Mouse (Mus musculus): ENCODE results near the gene Itpkb. TPM values are rescaled to one million over a fixed set of nuclear protein-coding genes. Genes with fewer than 3 reads are reported as not detected.

Gene Itpkb
- polyA plus RNA-seq, 1 experiment from 2014 or later, result 7.7 TPM

GRCm38 (mm10) chr1:180347059-180347458 is 16.8 kb downstream of the Itpkb start:
- Histone ChIP-seq H3K9ac (ENCODE audit: low read depth, low read length) (no peak overlapping the region), H3K27ac (ENCODE audit: low read depth, low read length) (no peak overlapping the region), H3K4me3 (ENCODE audit: low read length) (no peak overlapping the region), H3K9me3 (ENCODE audit: control insufficient read depth, low read length) (no peaks in the 10 kb centered on the region), H3K4me2 (replicated peaks; ENCODE audit: low read depth, low read length) (no peak overlapping the region), H3K4me1 (ENCODE audit: control insufficient read depth, insufficient read depth, low read length) (peaks cover 17% of the 10 kb centered on the region; the same call in 1 of the 2 replicates), H3K36me3 (ENCODE audit: control insufficient read depth, insufficient read depth, low read length) (no peaks in the 10 kb centered on the region), H3K27me3 (ENCODE audit: control insufficient read depth, insufficient read depth, low read length) (no peaks in the 10 kb centered on the region)
- whole genome bisulfite sequencing, result 34% methylated on average over 4 of the region's 4 CpGs
- no peak; the same call in 1 of the 2 replicates for ATAC-seq (ENCODE audit: low FRiP score, low TSS enrichment)

- no peak overlapping the region for H3K9ac ChIP-seq (ENCODE audit: low read depth, low read length)
- WGBS, result 61% methylated on average over 6 of the region's 6 CpGs
- no peaks in the 10 kb centered on the region for H3K36me3 ChIP-seq (ENCODE audit: control insufficient read depth, insufficient read depth, low read length)
- no peaks in the 10 kb centered on the region for H3K9me3 ChIP-seq (ENCODE audit: control insufficient read depth, low read length)
- no peaks in the 10 kb centered on the region for H3K27me3 ChIP-seq (ENCODE audit: control insufficient read depth, insufficient read depth, low read length)
- no peak overlapping the region for H3K4me2 ChIP-seq (replicated peaks; ENCODE audit: low read depth, low read length)
- no peak overlapping the region; the same call in 1 of the 2 replicates for H3K27ac ChIP-seq (ENCODE audit: low read depth, low read length)
- 0 out of 2 replicates have a peak, but pooled peaks have one; percentile 36 for ATAC-seq (ENCODE audit: low FRiP score, low TSS enrichment)
- no peak overlapping the region for H3K4me3 ChIP-seq (ENCODE audit: low read length)
- H3K4me1 ChIP-seq (ENCODE audit: control insufficient read depth, insufficient read depth, low read length), result peaks cover 16% of the 10 kb centered on the region; the same call in 1 of the 2 replicates
These were observed 17.6 kb downstream of the Itpkb start for GRCm38 (mm10) chr1:180347907-180348306.

GRCm38 (mm10) chr1:180349090-180349489 is 18.8 kb downstream of the Itpkb start:
- no peaks in the 10 kb centered on the region for H3K9me3 ChIP-seq (ENCODE audit: control insufficient read depth, low read length)
- H3K27ac ChIP-seq (ENCODE audit: low read depth, low read length), result no peak overlapping the region
- H3K27me3 ChIP-seq (ENCODE audit: control insufficient read depth, insufficient read depth, low read length), result no peaks in the 10 kb centered on the region
- no peak overlapping the region for H3K4me3 ChIP-seq (ENCODE audit: low read length)
- H3K4me1 ChIP-seq (ENCODE audit: control insufficient read depth, insufficient read depth, low read length), result peaks cover 12% of the 10 kb centered on the region; the same call in 1 of the 2 replicates
- no peak overlapping the region for H3K9ac ChIP-seq (ENCODE audit: low read depth, low read length)
- ATAC-seq (ENCODE audit: low FRiP score, low TSS enrichment), result no peak
- H3K4me2 ChIP-seq (replicated peaks; ENCODE audit: low read depth, low read length), result no peak overlapping the region
- H3K36me3 ChIP-seq (ENCODE audit: control insufficient read depth, insufficient read depth, low read length), result no peaks in the 10 kb centered on the region

- Histone ChIP-seq H3K9ac (ENCODE audit: low read depth, low read length) (no peak overlapping the region), H3K4me3 (ENCODE audit: low read length) (no peak overlapping the region), H3K27me3 (ENCODE audit: control insufficient read depth, insufficient read depth, low read length) (no peaks in the 10 kb centered on the region), H3K9me3 (ENCODE audit: control insufficient read depth, low read length) (no peaks in the 10 kb centered on the region), H3K4me2 (replicated peaks; ENCODE audit: low read depth, low read length) (no peak overlapping the region), H3K4me1 (ENCODE audit: control insufficient read depth, insufficient read depth, low read length) (peaks cover 32% of the 10 kb centered on the region), H3K27ac (ENCODE audit: low read depth, low read length) (no peak overlapping the region), H3K36me3 (ENCODE audit: control insufficient read depth, insufficient read depth, low read length) (no peaks in the 10 kb centered on the region)
- WGBS, result 53% methylated on average over 3 of the region's 3 CpGs
- ATAC-seq (ENCODE audit: low FRiP score, low TSS enrichment), result no peak
These were observed 22.0 kb downstream of the Itpkb start for GRCm38 (mm10) chr1:180352258-180352657.

GRCm38 (mm10) chr1:180354129-180354528 is 23.8 kb downstream of the Itpkb start:
- no peak overlapping the region for H3K4me2 ChIP-seq (replicated peaks; ENCODE audit: low read depth, low read length)
- ATAC-seq (ENCODE audit: low FRiP score, low TSS enrichment), result no peak

GRCm38 (mm10) chr1:180354976-180355730 is 24.9 kb downstream of the Itpkb start:
- Histone ChIP-seq H3K9ac (ENCODE audit: low read depth, low read length) (no peak overlapping the region), H3K27ac (ENCODE audit: low read depth, low read length) (no peak overlapping the region), H3K4me1 (ENCODE audit: control insufficient read depth, insufficient read depth, low read length) (peaks cover 35% of the 10 kb centered on the region), H3K4me3 (ENCODE audit: low read length) (no peak overlapping the region), H3K9me3 (ENCODE audit: control insufficient read depth, low read length) (no peaks in the 10 kb centered on the region), H3K36me3 (ENCODE audit: control insufficient read depth, insufficient read depth, low read length) (no peaks in the 10 kb centered on the region), H3K4me2 (replicated peaks; ENCODE audit: low read depth, low read length) (no peak overlapping the region), H3K27me3 (ENCODE audit: control insufficient read depth, insufficient read depth, low read length) (no peaks in the 10 kb centered on the region)
- WGBS, result 90% methylated on average over 13 of the region's 13 CpGs
- no peak for ATAC-seq (ENCODE audit: low FRiP score, low TSS enrichment)

More at GRCm38 (mm10) chr1:180354129-180354528, 23.8 kb downstream of the Itpkb start:
- Histone ChIP-seq H3K27me3 (ENCODE audit: control insufficient read depth, insufficient read depth, low read length) (no peaks in the 10 kb centered on the region), H3K4me1 (ENCODE audit: control insufficient read depth, insufficient read depth, low read length) (peaks cover 35% of the 10 kb centered on the region), H3K9me3 (ENCODE audit: control insufficient read depth, low read length) (no peaks in the 10 kb centered on the region), H3K9ac (ENCODE audit: low read depth, low read length) (no peak overlapping the region), H3K4me3 (ENCODE audit: low read length) (no peak overlapping the region), H3K27ac (ENCODE audit: low read depth, low read length) (no peak overlapping the region), H3K36me3 (ENCODE audit: control insufficient read depth, insufficient read depth, low read length) (no peaks in the 10 kb centered on the region)
- WGBS, result 16% methylated on average over 4 of the region's 4 CpGs

GRCm38 (mm10) chr1:180356176-180356575 is 25.9 kb downstream of the Itpkb start:
- no peak overlapping the region for H3K27ac ChIP-seq (ENCODE audit: low read depth, low read length)
- no peaks in the 10 kb centered on the region for H3K36me3 ChIP-seq (ENCODE audit: control insufficient read depth, insufficient read depth, low read length)
- H3K4me1 ChIP-seq (ENCODE audit: control insufficient read depth, insufficient read depth, low read length), result peaks cover 35% of the 10 kb centered on the region
- no peak for ATAC-seq (ENCODE audit: low FRiP score, low TSS enrichment)
- H3K4me3 ChIP-seq (ENCODE audit: low read length), result no peak overlapping the region
- H3K9me3 ChIP-seq (ENCODE audit: control insufficient read depth, low read length), result no peaks in the 10 kb centered on the region
- WGBS, result 75% methylated on average over 4 of the region's 4 CpGs
- H3K27me3 ChIP-seq (ENCODE audit: control insufficient read depth, insufficient read depth, low read length), result no peaks in the 10 kb centered on the region
- no peak overlapping the region for H3K9ac ChIP-seq (ENCODE audit: low read depth, low read length)
- H3K4me2 ChIP-seq (replicated peaks; ENCODE audit: low read depth, low read length), result no peak overlapping the region

- ATAC-seq (ENCODE audit: low FRiP score, low TSS enrichment), result no peak
- H3K9me3 ChIP-seq (ENCODE audit: control insufficient read depth, low read length), result no peaks in the 10 kb centered on the region
- 50% methylated on average over 6 of the region's 6 CpGs for WGBS
- H3K9ac ChIP-seq (ENCODE audit: low read depth, low read length), result no peak overlapping the region
- H3K4me3 ChIP-seq (ENCODE audit: low read length), result no peak overlapping the region
- H3K4me2 ChIP-seq (replicated peaks; ENCODE audit: low read depth, low read length), result no peak overlapping the region
- H3K4me1 ChIP-seq (ENCODE audit: control insufficient read depth, insufficient read depth, low read length), result peaks cover 35% of the 10 kb centered on the region
- H3K27ac ChIP-seq (ENCODE audit: low read depth, low read length), result no peak overlapping the region
- H3K27me3 ChIP-seq (ENCODE audit: control insufficient read depth, insufficient read depth, low read length), result no peaks in the 10 kb centered on the region
- H3K36me3 ChIP-seq (ENCODE audit: control insufficient read depth, insufficient read depth, low read length), result no peaks in the 10 kb centered on the region
These were observed 26.6 kb downstream of the Itpkb start for GRCm38 (mm10) chr1:180356857-180357256.

GRCm38 (mm10) chr1:180357893-180358331 is 27.6 kb downstream of the Itpkb start:
- Histone ChIP-seq H3K9me3 (ENCODE audit: control insufficient read depth, low read length) (no peaks in the 10 kb centered on the region), H3K4me2 (replicated peaks; ENCODE audit: low read depth, low read length) (no peak overlapping the region), H3K36me3 (ENCODE audit: control insufficient read depth, insufficient read depth, low read length) (no peaks in the 10 kb centered on the region), H3K27ac (ENCODE audit: low read depth, low read length) (0 out of 2 replicates have a peak overlapping the region, but pooled peaks have one; percentile 2), H3K9ac (ENCODE audit: low read depth, low read length) (no peak overlapping the region), H3K27me3 (ENCODE audit: control insufficient read depth, insufficient read depth, low read length) (no peaks in the 10 kb centered on the region), H3K4me3 (ENCODE audit: low read length) (no peak overlapping the region), H3K4me1 (ENCODE audit: control insufficient read depth, insufficient read depth, low read length) (peaks cover 35% of the 10 kb centered on the region)
- 42% methylated on average over 7 of the region's 7 CpGs for WGBS
- ATAC-seq (ENCODE audit: low FRiP score, low TSS enrichment), result no peak
